Mouse (Mus musculus) megakaryocyte, embryonic 14.5 days (primary cell): Measurements from ENCODE around the gene Tnpo1. TPM values are rescaled to one million over a fixed set of nuclear protein-coding genes. Genes with fewer than 3 reads are reported as not detected.

Source experiments
- H3K27me3 ChIP-seq: replicated peaks from 2 replicates; pipeline ENCODE3; 2012; ENCODE audit warnings: inconsistent platforms
- H3K36me3 ChIP-seq: replicated peaks from 2 replicates; pipeline ENCODE3; 2012; ENCODE audit warnings: low read length, inconsistent platforms, mixed read lengths
- H3K4me1 ChIP-seq: 2 replicates; pipeline ENCODE4 v1.6.1; 2012; ENCODE audit warnings: inconsistent platforms
- H3K4me3 ChIP-seq: replicated peaks from 2 replicates; pipeline ENCODE3; 2012; ENCODE audit warnings: moderate library complexity, mild to moderate bottlenecking, inconsistent platforms
- H3K9me3 ChIP-seq: 2 replicates; pipeline ENCODE4 v1.6.1; 2012; ENCODE audit warnings: inconsistent platforms
- FLI1 ChIP-seq: IDR thresholded peaks from 2 replicates; pipeline ENCODE4 v1.6.1; 2012; ENCODE audit warnings: low read length, inconsistent platforms, mixed read lengths
- GATA1 ChIP-seq: IDR thresholded peaks from 3 replicates; pipeline ENCODE4 v1.6.1; 2012; ENCODE audit warnings: mixed read lengths, low read length, inconsistent platforms, borderline replicate concordance
- polyA plus RNA-seq: library from polyadenylated mRNA; stranded (reverse); fragments of >175 nt; gene quantifications from 2 replicates; pipeline ENCODE4 v1.2.3, GENCODE M21; 2012; ENCODE audit warnings: low replicate concordance; ENCODE audit not compliant: insufficient read depth

Gene Tnpo1
- polyA plus RNA-seq, 1 experiment: 2.3 TPM

- H3K36me3 ChIP-seq: peaks cover 95% of the 10 kb centered on the region
- H3K27me3 ChIP-seq: no peaks in the 10 kb centered on the region
- H3K9me3 ChIP-seq: no peaks in the 10 kb centered on the region
- no peak overlapping the region for H3K4me3 ChIP-seq
- TF ChIP-seq FLI1: no peak
- TF ChIP-seq GATA1: no peak
- peaks cover 45% of the 10 kb centered on the region for H3K4me1 ChIP-seq
These were observed 51.5 kb downstream of the Tnpo1 start for GRCm38 (mm10) chr13:98874727-98875126.

GRCm38 (mm10) chr13:98872273-98872847, 53.8 kb downstream of the Tnpo1 start:
- H3K9me3 ChIP-seq: no peaks in the 10 kb centered on the region
- TF ChIP-seq FLI1: no peak
- TF ChIP-seq GATA1: no peak
- peaks cover 47% of the 10 kb centered on the region for H3K4me1 ChIP-seq
- H3K27me3 ChIP-seq: no peaks in the 10 kb centered on the region
- peaks cover 92% of the 10 kb centered on the region for H3K36me3 ChIP-seq
- no peak overlapping the region for H3K4me3 ChIP-seq

- TF ChIP-seq FLI1 (no peak), GATA1 (no peak)
- peaks cover 45% of the 10 kb centered on the region for H3K4me1 ChIP-seq
- peak overlapping the region; percentile 33 for H3K4me3 ChIP-seq
- no peaks in the 10 kb centered on the region for H3K9me3 ChIP-seq
- H3K36me3 ChIP-seq: peaks cover 92% of the 10 kb centered on the region
- H3K27me3 ChIP-seq: no peaks in the 10 kb centered on the region
These were observed 54.9 kb downstream of the Tnpo1 start for GRCm38 (mm10) chr13:98871263-98871662.

GRCm38 (mm10) chr13:98868236-98868923, 57.8 kb downstream of the Tnpo1 start:
- Histone ChIP-seq H3K27me3 (no peaks in the 10 kb centered on the region), H3K36me3 (peaks cover 94% of the 10 kb centered on the region), H3K4me1 (peaks cover 38% of the 10 kb centered on the region), H3K9me3 (no peaks in the 10 kb centered on the region), H3K4me3 (no peak overlapping the region)
- TF ChIP-seq FLI1 (no peak), GATA1 (no peak)

- peaks cover 94% of the 10 kb centered on the region for H3K36me3 ChIP-seq
- no peaks in the 10 kb centered on the region for H3K27me3 ChIP-seq
- TF ChIP-seq GATA1 (no peak), FLI1 (no peak)
- H3K4me1 ChIP-seq: peaks cover 38% of the 10 kb centered on the region
- H3K4me3 ChIP-seq: no peak overlapping the region
- no peaks in the 10 kb centered on the region for H3K9me3 ChIP-seq
These were observed 58.4 kb downstream of the Tnpo1 start for GRCm38 (mm10) chr13:98867810-98868209.

GRCm38 (mm10) chr13:98855291-98855690, 70.9 kb downstream of the Tnpo1 start:
- Histone ChIP-seq H3K27me3 (no peaks in the 10 kb centered on the region), H3K9me3 (no peaks in the 10 kb centered on the region), H3K4me3 (no peak overlapping the region), H3K4me1 (no peaks in the 10 kb centered on the region; the same call in 1 of the 2 replicates), H3K36me3 (peaks cover 92% of the 10 kb centered on the region)
- TF ChIP-seq GATA1 (no peak), FLI1 (no peak)

GRCm38 (mm10) chr13:98845794-98846193, 80.4 kb downstream of the Tnpo1 start:
- TF ChIP-seq FLI1: no peak
- TF ChIP-seq GATA1: no peak
- Histone ChIP-seq H3K4me3 (no peak overlapping the region), H3K36me3 (peaks cover 89% of the 10 kb centered on the region), H3K27me3 (no peaks in the 10 kb centered on the region), H3K9me3 (no peaks in the 10 kb centered on the region), H3K4me1 (no peaks in the 10 kb centered on the region)

- no peaks in the 10 kb centered on the region for H3K9me3 ChIP-seq
- TF ChIP-seq GATA1: no peak
- TF ChIP-seq FLI1: no peak
- no peaks in the 10 kb centered on the region for H3K27me3 ChIP-seq
- peaks cover 23% of the 10 kb centered on the region for H3K4me1 ChIP-seq
- peaks cover 47% of the 10 kb centered on the region for H3K36me3 ChIP-seq
- H3K4me3 ChIP-seq: no peak overlapping the region
These were observed 89.6 kb downstream of the Tnpo1 start for GRCm38 (mm10) chr13:98836423-98837088.

GRCm38 (mm10) chr13:98835740-98836139, 90.4 kb downstream of the Tnpo1 start:
- Histone ChIP-seq H3K27me3 (no peaks in the 10 kb centered on the region), H3K36me3 (peaks cover 39% of the 10 kb centered on the region), H3K9me3 (no peaks in the 10 kb centered on the region), H3K4me3 (peak overlapping the region; percentile 17), H3K4me1 (peaks cover 25% of the 10 kb centered on the region)
- TF ChIP-seq GATA1 (no peak), FLI1 (no peak)

GRCm38 (mm10) chr13:98834723-98835122, 91.5 kb downstream of the Tnpo1 start:
- no peaks in the 10 kb centered on the region for H3K27me3 ChIP-seq
- TF ChIP-seq GATA1: no peak
- TF ChIP-seq FLI1: no peak
- H3K9me3 ChIP-seq: no peaks in the 10 kb centered on the region
- H3K4me1 ChIP-seq: peaks cover 25% of the 10 kb centered on the region
- peaks cover 29% of the 10 kb centered on the region for H3K36me3 ChIP-seq
- H3K4me3 ChIP-seq: no peak overlapping the region
